Mouse (Mus musculus): ENCODE measurements around the gene Slc36a4.

Slc36a4 gene

DNA sequence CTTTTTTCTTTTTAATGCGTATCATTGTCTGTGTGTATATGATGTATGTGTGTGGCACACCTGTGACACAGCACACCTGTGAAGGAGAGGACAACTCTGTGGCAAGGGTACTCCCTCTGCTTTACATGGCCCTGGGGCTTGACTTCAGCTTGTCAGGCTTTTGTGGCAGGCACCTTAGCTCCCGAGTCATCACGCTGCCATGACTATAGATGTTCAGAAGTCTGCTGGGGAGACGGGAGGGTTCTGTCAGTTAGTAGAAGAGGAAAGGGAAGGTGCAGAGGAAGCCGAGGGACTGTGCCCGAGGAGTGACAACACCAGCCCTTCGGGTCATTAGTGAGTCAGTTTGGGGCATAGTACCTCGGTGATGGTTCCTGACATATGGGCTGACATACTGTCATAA is 13.0 kb downstream of the Slc36a4 start:
- no peak for DNase-seq (ENCODE audit: low spot score)

GRCm38 (mm10) chr9:15727168-15727567 is 17.6 kb downstream of the Slc36a4 start:
- DNase-seq (ENCODE audit: low spot score), result no peak

- DNase-seq (ENCODE audit: low spot score), result no peak
Observed at GRCm38 (mm10) chr9:15731758-15732748, 22.5 kb downstream of the Slc36a4 start.

- DNase-seq (ENCODE audit: low spot score), result no peak
Observed at GRCm38 (mm10) chr9:15734056-15734866, 24.7 kb downstream of the Slc36a4 start.

DNA sequence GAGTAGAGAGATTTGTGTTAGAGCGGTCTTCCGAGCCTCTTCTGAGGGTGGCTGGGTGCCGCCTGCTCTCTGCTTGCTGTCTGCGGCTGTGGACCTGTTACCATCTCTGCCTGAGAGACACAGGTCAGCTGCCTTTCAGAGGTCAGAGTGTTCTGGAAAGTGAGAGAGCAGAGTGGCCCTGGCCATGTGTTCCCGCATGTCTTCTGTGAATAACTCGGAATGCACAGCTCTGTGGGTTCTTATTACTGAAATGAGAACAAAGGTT is 25.3 kb downstream of the Slc36a4 start:
- DNase-seq (ENCODE audit: low spot score), result no peak

DNA sequence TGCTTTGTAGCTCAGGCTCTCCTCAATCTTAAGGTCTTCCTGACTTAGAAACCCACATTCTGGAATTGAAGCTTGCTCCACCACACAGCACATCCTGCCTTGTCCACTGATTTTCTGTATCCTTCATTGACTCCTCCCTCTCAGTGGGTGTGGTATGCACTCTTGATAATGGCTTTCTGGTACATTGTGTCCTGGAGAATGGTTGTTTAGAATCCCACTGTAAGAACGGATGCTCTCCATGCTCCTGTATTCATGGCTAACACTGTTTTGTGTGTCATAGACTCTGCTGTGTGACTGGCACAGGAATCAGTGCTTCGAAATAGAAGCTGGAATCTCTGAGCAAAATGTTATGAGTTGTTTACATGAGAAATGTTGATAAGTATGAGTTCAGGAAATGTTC is 28.0 kb downstream of the Slc36a4 start:
- DNase-seq (ENCODE audit: low spot score), result no peak

DNA sequence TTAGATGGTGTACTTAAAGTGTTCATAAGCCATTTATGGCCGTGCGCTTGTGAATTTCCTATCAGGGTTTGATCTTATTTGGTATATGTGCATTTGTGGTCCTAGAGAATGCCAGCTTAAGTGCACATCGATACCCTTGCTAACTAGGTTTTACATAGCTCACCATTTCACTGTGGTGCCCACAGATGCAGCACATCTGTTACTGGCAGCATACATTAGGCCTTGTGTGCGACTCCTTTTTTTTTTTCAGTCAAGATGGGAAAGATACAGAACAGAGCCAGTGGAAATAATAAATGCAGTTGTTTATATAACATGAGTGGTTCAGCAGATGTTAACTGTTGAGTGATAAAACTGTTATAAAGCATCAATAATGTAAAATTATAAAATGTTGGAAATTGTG is 31.9 kb downstream of the Slc36a4 start:
- DNase-seq (ENCODE audit: low spot score), result no peak

- no peak for DNase-seq (ENCODE audit: low spot score)
Observed at GRCm38 (mm10) chr9:15741931-15742330, 32.4 kb downstream of the Slc36a4 start.

DNA sequence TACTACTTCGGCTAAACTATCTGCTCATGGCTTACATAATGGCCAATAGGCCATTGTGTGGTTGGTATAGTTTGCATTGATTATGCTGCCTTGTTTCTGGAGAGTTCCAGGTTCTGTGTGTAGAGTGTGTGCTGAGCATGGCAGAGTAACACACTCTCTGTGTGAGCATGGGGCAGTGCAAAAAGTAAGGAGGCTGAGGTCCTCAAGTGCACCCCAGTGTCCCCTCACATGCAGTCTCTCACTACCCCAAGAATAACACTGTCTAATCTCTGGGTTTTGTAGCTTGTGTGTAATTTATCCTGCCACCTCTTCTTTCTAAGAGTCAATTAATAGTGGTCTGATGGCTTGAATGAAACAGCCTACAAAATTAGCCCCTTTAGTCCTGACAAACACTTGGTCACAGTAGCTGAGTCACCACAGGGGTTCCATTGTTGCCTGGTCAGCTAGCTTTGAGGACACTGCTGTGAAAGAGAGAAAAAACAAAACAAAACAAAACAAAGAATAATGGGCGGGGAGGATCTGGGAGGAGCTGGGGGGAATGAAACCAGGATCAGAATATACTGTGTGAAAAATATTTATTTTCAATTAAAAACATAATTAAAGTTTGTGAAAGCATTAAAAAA is 36.6 kb downstream of the Slc36a4 start:
- no peak for DNase-seq (ENCODE audit: low spot score)

- no peak for DNase-seq (ENCODE audit: low spot score)
Observed at GRCm38 (mm10) chr9:15746636-15747035, 37.1 kb downstream of the Slc36a4 start.

- DNase-seq (ENCODE audit: low spot score), result no peak
Observed at GRCm38 (mm10) chr9:15748383-15748782, 38.8 kb downstream of the Slc36a4 start.

- DNase-seq (ENCODE audit: low spot score), result no peak
Observed at GRCm38 (mm10) chr9:15759318-15759717, 49.8 kb downstream of the Slc36a4 start.

DNA sequence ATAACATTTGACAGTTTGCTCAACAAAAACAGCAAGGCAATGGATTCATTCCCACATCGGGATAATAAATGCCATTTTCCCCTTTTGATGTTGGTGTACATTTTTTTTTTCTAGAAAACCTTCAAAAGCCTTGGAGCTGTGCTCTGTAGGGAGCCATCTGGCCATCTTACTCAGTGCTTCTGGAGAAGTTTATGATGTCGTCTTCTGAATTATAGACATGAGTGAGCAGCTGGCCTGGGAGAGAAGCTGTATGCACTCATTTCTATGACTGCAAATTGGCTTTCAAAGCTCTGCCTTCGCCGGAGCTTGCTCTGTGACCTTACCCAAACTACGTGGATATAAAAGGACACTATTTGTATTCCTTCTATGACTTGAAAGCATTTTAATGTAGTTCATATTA is 56.8 kb downstream of the Slc36a4 start:
- DNase-seq (ENCODE audit: low spot score), result no peak

DNA sequence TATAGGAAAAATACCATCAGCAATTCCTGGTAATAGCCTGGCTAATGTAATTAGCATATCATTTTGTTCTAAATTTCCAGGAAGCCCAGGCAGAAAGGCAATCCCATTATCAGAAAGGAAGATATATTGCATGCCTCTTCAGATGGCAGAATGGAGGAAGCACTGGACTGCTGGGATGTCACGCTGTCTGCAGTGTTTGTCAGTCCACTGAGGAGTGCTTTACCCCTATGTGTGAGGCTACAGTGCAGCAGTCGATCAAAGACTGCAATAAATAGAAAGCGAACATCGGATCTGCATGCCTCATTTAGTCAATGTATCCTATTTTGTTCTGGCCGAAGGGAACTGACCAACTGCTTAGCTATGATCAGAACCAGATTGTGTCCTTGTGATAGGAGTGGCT is 57.3 kb downstream of the Slc36a4 start:
- no peak for DNase-seq (ENCODE audit: low spot score)

- no peak for DNase-seq (ENCODE audit: low spot score)
Observed at GRCm38 (mm10) chr9:15772766-15773165, 63.2 kb downstream of the Slc36a4 start.

GRCm38 (mm10) chr9:15773426-15773825 is 63.9 kb downstream of the Slc36a4 start:
- DNase-seq (ENCODE audit: low spot score), result no peak

GRCm38 (mm10) chr9:15774911-15775310 is 65.4 kb downstream of the Slc36a4 start:
- DNase-seq (ENCODE audit: low spot score), result no peak

- no peak for DNase-seq (ENCODE audit: low spot score)
Observed at GRCm38 (mm10) chr9:15781936-15782335, 72.4 kb downstream of the Slc36a4 start.

DNA sequence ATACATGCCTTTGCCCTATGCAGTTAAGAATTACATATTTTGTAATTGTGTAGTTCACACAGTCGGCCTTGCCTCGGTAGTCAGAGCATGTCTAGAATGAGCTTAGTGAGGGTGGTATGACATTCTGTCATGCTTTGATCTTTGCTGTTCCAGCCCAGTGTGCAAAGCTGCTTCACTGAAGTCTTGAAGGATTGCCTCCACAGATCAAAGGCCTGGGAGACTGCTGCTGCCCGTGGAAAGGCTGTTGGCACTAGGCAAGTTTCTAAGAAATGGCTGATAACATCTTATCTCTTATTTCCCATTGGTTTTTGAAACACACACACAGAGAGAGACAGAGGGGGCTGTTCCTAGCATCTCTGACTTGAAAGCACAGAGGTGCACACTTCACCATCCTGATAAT is 76.7 kb downstream of the Slc36a4 start:
- DNase-seq (ENCODE audit: low spot score), result no peak

DNA sequence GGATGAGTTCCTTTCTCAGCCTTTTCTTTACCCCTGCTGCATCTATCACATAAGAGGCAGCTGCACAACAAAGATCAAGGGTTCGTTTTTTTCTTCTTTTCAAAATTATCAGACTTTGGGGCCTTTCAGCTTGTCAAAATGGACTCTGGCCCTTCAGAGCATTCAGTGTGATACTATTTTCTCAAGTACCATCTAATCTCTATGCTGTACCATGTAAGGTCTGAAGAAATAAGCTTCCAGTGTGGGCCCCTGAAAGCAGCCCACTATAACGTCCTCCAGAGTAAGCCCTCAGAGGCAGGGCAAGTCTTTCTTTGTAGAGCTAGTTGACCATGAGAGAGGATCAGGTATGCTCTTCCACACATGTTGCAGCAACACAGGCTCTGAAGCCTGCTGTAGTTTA is 77.1 kb downstream of the Slc36a4 start:
- no peak for DNase-seq (ENCODE audit: low spot score)

GRCm38 (mm10) chr9:15792076-15792475 is 82.5 kb downstream of the Slc36a4 start:
- no peak for DNase-seq (ENCODE audit: low spot score)
